Mouse (Mus musculus) urinary bladder, postnatal 36 days (tissue): ENCODE results near the gene Rufy4.

Experiments
- DNase-seq, 2 experiments: peaks; one replicate each; pipeline ENCODE4 v3.0.0; 2022; ENCODE audit warnings: low spot score in 2 of 2, mixed read lengths in 1 of 2

Rufy4 gene

DNA sequence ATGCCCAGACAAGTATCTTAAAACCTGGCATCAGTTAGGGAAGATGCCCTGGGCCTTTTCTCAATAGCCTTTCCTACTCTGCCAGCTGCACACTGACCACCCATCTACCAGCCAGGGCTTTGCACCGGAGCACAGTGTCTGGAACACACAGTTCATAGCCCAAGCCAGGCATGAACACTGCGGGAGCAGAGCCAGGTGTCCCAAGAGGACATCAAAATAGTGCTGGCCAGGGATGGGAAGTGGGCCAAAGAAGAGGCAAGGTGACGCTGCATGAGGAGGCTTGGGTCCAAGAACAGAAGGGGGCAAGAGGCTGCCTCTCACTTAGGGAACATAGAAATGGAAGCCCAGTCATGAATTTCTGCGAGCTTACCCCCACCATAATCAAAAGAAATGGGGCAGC is 19.7 kb upstream of the Rufy4 start:
- DNase-seq, result peak in 1 of 2 experiments; percentile 64

DNA sequence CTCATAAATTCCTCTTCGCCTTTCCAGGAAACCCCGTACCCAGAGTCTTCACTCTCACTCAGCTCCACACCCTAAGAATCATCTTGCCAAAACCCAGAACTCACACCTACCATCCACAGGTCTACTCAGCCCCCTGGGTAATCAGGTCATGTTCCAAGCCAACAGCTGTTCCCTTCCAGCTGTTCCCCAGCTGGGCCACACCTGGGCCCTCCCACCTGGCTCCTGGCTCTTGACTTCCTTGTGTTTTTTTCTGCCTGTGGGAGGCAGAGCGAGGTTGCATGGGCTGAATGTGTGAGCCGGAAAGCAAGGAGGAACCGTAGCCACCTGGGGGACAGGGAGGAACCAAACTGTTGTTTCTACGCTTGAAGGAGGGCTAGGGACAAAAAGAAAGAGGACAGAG is 19.1 kb upstream of the Rufy4 start:
- DNase-seq, result no peak

DNA sequence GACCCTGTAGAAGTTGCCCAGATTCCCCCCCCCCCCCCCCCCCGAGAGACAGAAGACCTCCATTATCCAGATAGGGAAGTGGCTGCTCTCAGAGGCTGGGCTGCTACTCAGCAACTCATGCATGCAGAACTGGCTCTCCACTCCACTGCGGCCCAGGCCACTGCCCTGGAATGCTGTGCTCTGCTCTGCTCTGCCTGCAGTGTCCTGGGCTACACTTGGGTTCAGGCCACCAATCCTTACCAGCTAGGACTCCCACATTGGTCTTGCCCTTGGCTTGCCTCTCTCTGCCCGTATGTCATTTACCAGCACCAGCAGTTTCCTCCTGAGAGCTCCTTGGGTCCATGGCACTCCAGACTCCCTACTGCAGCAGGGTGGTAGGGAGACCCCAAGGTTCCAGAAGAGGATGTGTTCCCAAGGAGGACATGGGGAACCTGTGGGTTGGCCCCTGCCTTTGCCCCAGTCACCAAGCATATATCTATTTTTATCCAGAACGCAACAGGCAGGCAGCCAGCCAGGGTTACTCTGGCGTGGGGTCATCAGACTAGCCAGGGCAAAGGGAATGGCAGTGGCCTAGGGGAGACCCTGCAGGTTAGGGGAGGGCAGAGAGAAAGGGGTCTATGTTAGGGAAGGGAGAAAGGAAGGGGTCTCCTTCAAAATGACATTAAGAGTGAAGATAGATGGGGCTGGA is 17.3 kb upstream of the Rufy4 start:
- no peak for DNase-seq

DNA sequence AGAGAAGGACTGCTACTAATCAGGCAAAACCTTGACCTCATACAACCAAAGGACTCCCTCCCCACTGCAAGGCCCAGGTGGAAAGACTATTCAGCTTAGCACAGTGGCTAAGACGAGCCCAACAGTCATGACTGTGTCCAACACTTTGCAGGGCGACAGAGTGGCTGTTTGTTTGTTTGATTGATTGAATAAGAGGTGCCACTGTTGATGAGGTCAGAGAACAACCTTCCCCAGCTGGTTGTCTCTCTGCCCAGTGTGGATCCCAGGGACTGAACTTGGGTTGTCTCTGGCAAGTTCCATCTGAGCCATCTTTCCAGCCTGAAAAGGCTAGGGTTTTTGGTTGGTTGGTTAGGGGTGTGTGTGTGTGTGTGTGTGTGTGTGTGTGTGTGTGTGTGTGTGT is 15.7 kb upstream of the Rufy4 start:
- DNase-seq, result no peak

DNA sequence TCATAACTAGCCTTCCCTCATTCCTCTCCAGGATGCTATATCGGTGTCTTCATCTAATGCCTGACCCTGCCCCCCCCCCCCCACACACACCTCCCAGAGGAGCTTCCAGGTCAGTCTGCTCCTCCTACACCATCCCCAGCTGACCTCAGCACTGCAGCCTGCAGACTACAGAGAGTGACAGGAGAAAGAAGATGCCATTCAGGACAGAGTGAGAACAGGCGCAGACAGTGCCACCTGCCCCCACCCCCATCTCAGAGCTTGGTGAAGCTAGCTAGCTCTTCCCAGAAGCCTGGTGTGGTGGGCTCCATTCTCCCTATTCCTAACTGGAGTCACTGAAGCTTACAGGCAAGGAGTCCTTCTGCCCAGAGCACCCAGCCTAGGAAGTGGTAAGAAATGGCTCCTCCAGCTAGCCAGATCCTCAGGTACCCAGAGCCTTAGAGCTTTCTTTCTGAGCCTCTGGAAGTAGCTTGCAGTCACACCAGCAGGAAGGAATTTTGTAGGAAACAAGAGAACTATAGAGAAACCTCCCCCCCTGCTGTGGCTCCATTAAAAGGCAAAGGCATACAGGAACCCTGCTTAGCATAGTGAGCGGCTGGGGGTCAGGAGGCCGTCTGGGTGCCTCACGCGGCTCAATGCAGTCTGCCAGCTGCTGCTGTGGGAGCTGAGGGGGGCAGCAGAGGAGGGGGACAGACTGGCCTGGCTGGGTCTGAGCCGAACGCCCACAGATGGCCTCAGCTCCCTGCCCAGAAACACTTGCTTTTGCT is 14.2 kb upstream of the Rufy4 start:
- no peak for DNase-seq

DNA sequence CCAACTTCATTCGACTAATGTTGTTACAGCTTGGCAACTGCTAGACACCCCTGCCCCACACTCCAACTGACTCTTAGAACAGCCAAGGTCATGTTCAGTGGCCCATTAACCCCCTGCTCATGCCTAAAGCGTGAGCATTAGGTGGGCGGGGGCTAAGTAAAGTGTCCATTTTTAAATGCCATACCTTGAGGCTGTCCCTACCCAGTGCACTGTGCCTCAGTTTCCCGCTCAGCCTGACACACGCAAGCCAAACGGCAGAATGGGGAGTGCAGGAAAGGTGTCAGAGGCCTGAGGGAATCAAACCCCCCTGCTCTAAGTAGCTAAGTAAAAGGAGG is 13.7 kb upstream of the Rufy4 start:
- no peak for DNase-seq

DNA sequence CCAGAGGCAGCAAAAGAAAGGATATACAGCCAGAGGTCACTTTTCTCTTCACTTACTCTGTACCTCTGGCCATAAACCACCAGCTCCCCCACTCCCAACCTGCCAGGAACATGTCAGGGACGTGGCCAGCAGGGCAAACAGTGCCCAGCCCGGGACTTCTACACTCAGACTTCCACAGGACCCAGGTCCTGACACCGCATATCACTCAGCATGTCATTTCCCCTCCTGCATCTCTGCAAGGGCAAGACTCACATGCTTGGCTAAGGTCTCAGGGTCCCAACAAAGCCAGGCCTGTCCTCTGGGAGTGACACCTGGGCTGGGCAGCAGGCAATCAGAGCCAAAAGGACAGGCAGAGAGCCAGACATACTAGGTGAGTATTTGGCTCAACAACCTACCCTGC is 12.3 kb upstream of the Rufy4 start:
- no peak for DNase-seq

DNA sequence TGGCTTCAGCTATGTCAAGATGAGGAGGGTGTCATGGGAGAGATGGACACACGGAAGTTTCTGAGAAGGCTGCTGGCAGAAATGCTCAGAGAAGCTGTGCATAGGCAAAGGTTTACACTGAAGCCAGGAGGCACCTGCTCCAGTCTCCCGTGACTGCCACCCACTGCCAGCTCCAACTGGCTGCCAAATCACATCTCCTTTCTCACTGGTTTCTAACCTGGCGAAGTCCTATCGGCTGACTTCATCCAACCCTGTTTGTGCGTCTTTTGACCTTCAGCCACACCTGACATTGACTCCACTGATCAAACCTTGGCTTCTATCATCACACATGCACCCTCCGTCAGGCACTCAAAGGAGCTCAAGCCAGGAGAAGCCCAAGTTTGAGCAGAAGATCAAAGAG is 7.5 kb upstream of the Rufy4 start:
- DNase-seq, result no peak

DNA sequence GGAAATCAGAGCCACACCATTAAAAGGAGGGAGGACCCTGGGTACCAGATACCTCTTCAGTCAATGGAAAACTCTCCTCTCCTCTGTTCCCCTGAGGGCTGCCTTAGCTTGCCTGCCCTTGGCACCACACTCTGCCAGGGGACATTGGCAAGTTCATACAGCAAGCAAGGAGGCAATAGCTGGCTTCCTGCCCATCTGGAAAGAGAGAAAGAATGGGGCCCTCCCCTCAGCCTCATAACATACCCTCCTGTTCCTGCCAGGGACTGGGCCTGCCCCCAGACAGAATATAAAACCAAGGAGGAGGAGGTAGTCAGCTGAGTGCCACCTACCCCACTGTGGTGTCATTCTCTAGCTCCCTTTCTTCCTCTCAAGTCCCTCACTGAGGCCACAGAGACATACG is 6.2 kb upstream of the Rufy4 start:
- peak in 1 of 2 experiments; percentile 67 for DNase-seq

DNA sequence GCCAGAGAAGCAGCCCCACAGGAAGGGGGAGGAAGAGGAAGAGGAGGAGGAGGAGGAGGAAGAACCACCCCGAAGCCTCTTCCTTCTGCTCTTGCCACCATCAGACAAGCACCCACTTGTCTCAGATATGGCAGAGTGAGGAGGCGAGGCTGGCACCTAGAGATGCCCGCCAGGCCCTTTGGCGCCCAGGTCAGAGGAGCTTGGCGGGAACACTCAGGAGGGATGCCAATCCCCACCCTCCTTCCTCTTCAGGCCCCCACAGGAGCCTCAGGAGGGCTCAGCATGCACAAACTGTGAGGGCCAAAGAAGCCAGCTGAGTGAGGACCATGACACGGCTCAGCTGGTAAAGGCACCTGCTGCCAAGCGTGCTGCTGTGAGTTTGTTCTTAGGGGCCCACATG is 4.2 kb upstream of the Rufy4 start:
- no peak for DNase-seq

DNA sequence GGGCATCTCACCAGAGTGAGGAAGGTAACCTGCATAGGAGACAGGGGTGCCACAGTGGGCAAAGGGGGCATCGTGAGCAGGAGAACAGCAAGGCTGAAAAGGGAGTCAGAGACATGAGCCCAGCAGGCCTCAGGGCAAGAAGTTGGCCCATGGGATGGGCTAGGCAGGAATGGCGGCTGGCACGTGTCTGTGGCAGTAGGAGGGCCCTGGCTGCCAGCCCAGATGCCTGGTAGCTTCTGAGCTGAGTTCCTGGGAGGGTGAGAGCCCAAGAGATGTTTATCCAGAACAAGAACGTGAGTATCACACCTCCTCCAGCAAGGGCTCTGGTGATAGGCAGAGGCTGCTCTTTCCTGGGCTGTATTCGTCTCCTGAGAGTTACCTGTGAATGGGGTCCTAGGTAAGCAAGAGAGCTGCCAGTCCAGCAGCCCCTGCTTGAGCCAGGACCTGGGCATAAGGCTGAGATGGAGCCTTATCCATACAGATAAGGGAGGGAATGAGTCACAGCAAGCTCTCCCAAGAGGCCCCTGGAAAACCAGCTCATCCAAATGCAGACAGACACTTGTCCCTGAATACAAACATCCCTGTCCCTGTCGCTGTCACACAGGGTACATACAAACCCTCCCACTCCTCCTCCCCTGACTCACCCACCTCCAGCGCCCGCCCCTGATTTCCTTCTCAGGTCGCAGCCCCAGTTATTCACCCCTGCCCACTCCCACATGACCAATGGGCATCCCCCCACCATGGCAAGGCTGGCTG is 3.3 kb upstream of the Rufy4 start:
- DNase-seq, result peak; percentile 52 to 82

DNA sequence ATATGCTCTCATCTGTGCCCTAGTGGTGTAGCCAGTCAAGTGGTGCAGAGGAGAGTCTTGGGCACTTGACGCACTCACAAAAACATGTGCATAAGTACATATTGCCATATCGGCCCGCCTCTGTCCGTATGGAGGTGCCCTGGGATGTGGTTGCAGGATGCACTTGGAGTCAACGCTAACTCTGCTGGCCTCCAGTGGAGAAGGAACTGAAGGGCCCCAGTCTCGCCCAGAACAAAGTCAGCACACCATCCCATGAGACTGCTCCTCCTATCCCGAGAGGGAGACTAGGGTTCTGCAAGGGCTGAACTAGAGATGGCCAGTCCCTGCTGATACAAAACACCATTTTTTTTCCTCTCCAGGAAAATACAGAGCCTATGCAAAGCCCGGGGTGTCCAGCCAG is 2.1 kb upstream of the Rufy4 start:
- no peak for DNase-seq

DNA sequence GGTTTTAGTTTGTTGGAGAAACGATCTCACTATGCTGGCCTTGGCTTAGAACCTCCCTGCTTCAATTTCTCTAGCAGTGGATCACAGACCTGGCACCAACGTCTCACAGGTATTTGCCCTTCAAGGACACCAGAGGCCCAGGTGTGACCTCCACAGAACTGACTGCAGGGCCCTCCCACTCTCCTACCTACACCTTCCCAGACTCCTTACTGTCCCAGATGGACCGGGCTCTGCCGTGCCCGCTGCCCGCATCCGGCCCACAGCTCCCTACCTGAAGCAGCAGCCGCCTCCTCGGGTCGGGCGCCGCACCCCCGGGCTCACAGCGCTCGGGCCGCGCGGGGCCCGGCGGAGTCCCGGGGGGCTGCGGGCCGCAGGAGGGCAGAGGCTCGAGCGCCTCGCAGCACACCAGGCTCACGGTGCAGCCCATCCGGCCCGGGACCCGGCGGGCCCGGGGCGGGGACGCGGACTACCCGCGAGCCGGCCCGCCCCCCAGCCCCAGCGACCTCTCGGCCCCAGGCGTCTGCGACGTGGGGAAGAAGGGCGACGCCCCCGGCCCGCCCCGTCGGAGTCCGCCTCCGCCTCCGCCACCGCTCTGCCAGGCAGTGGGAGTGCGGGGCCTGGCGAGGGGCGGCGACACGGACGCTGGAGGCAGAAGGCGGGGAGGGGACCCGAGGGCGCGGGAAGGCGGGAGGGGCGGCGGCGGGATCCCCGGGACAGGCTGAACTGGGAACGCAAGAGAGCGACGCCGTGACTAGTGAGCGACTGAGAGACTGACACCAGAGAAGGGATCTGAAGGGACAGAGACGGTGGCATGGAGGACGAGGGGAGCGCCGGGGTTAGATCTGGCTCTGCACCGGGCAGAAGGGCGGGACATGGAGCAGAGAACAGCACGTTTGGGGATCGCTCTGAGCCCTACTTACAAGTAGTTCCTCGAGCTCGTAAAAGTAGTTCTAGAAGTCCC is 1.0 kb upstream of the Rufy4 start, which contains the start of gene Tns1:
Gene Tns1 (minus strand): TSS at position 429 of the 961 bp plus-strand sequence.
- DNase-seq, result peak; percentile 44 to 67

DNA sequence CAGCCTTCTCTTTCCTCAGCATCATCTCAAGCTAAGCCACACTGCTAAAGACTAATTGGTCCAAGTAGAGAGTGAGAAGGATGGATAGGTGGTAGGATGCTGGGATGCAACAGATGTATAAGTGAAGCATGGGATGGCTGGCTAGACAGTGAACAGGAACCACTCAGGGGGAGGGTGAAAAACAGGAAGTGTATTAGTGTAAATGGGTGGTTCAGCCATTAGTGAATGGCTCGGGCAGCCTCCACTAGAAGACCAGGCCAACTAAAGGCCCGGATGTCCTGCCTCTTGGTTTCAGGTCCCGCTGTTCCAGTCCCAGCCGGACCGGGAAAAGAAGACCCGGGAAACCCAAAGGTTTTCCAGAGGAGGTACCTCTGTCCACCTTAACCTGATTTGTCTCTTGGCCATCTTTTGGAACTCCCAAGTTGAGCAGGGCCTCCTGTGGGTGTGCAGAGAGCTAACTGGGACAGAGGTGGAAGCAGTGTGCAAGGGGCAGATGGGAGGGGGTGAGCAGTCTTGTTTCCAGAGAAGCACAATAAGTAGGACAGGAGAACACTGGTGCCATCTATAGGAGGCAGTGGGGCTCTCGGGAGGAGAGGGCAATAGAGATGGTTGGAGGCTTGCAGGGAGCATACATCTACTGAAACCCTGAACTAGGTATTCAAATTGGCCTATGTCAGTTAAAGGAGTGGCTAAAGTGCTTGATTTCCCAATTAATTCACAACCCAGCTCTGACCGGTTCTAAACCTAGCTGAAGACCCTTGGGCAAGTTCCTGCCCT is 5.7 kb downstream of the Rufy4 start:
- no peak for DNase-seq

DNA sequence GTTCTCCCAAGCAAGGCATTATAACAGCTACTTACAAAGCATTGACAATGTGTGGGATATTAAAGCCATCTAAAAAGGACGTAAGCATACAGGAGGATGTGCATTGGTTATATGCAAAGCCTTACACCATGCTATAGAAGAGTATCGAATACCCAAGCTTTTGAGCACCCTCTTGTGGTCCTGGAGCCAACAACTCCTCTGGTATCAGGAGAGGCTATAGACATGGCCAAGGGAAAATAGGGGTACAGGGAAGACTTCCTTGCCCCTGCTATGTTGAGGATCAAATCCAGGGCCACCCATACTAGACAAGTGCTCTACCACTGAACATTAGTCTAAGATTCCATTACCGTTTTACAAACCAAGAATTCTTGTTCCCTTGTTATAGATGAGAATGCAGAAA is 6.7 kb downstream of the Rufy4 start:
- DNase-seq, result no peak

DNA sequence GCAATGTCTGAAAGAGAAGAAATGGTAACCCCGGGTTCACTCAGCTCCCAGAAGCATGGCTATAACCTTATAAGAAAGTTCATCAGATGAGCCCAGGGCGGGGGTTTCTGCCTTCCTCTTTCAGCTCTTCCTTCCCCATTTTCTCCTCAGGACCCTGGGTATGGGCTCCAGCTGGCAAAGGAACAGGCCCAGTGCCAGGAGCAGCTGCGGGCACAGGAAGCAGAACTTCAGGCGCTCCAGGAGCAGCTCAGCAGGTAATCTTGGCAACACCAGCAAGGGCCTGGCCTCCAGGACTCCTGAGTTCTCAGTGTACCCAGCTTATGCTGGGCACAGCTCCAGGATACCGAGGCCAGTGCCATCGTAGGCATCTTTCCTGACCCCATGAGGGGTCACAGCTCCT is 8.6 kb downstream of the Rufy4 start:
- DNase-seq, result no peak

DNA sequence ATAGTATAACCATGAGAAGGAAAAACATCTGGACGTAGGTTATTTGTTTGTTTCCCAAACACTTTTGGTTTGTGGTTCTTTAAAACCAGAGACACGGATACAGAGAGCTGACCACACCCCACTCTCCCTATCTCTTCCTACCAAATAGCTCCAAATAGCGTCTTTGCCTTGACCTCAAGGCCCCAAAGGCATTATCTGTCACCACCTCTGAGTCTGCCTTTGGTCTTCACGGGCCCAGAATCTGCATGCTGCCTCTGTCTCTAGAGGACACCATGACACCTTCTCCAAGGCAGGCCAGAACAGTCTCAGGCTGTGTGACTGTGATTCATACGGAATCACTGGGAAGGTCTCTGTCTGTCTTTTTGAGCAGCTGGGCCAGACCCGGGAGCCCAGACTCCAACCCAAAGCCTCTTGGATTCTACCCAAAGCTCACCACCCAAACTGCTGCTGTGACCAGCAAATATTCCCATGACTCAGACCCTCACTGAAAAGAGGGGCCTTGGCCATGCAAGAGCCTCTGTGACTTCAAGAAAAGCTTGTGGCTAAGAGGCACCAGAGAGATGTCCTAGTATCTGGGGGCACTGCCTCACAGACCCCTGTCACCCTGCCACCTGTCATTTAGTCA is 10.1 kb downstream of the Rufy4 start:
- no peak for DNase-seq

DNA sequence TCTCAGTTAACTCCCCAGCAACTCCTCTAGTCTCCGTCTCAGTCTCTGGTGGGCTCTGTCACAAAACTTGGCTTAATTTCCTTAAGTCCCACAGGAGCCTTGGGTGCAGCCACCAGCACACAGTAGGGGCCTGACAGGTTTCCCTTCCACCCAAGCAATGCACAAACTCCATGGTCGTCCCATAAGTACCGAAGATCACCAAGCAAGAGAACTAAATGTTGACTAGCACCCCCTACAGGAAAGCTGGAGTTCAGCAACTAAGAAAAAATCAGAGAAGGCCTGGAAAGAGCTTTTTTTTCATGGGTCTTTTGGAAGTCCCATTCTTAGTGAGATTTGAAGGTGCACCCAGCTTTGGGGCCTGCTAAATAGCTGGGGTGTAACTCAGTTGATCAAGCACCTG is 14.1 kb downstream of the Rufy4 start:
- no peak for DNase-seq

DNA sequence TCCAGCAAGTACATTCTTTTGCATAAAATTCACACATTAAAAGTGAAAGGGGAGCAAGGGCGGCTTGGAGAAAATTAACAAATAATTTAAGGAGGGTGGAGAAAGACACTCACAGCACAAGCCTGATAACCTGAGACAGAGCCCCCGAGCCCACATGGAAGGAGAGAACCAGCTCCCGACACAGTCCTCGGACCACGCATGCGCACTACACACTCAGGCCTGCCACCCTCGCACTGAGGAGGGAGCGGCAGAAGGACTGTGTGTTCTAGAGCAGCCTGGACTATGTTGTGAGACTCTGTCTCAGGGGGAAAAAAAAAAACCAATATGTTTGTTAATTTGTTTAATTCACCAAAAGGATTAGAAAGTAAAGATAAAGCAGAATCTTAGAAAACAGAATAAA is 16.4 kb downstream of the Rufy4 start:
- no peak for DNase-seq

DNA sequence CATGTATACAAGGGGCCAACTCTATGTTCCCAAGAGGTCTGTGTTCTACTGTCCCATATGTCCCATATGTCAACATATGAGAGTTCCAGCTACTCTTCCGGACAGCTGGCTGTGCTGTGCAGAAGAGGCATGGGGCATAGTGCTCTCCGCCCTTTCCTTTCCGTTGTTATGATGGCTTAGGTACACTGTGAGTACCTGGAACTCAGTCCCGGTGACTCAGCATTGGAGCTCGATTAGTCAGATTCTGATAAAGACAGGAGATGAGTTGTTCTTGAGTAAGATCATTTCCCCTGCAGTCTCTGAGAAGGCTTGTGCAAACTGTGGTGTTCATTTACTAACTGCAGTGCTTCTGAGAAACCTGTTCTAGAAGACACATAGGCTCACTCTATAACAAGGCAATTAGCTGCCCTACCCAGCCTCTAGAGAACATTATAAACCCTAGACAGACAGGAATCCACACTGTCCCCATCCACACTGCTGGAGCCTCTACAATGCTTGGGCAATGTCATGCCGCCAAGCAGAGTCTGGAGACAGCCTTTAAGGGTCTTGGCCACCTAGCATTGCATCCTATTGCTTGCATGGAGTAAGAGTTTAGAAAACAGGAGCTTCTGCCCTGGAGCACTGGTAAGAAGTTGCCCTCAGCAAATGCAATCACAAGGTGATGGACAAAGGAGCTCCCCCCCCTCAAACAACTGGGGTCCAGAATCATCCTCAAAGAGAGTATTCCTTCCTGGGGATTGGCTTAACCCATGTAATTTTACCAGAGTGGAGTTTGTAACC is 24.0 kb downstream of the Rufy4 start:
- peak in 1 of 2 experiments; percentile 28 for DNase-seq
